Mouse (Mus musculus) frontal cortex, postnatal 10 days (tissue): ENCODE data around the gene Lrrc75b.

Experiments used
- DNase-seq, 2 experiments: peaks; one replicate each; pipeline ENCODE4 v3.0.0; 2022; ENCODE audit warnings: low spot score in 2 of 2, mixed read lengths in 1 of 2

Lrrc75b gene

GRCm38 (mm10) chr10:75503692-75504091, 56.4 kb downstream of the Lrrc75b start:
- no peak for DNase-seq

GRCm38 (mm10) chr10:75501641-75502040, 58.5 kb downstream of the Lrrc75b start:
- DNase-seq, result no peak

GRCm38 (mm10) chr10:75500345-75500744, 59.8 kb downstream of the Lrrc75b start:
- no peak for DNase-seq
